Mouse (Mus musculus): ENCODE measurements at regions not wholly inside any gene's neighbourhood (a gene's known extent, or its start where the extent isn't known, plus 50 kb on each side); places are given as distances from the start of the nearest gene placed in this dataset.

DNA sequence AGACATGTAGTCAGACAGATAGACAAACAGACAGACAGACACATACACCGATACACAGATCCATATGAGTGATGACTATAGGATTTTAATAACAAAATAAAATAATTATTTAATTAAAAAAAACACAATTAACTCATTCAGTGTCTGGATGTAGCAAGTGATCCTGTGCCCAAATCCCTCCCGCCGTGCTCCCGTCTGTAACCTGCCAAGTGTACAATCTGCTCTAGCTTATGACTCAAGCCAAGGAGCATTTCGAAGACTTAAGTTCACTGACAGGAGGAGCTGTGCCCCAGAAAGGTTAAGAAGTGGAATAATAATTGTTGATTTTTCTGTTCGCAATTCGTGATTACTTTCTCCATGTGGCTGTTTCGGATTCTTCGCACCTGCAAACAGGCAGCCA lies 480.8 kb downstream of the Tmem182 start:
- no peak for TF ChIP-seq POLR2A (IDR thresholded peaks at IDR 0.05; ENCODE audit: insufficient read depth, low read length)
- TF ChIP-seq CTCF (IDR thresholded peaks at IDR 0.05; ENCODE audit: low read depth, low read length), result no peak
